ENCODE assay signal across 8 mouse cellular contexts in genomic region chr4:148742549-148743413, GRCm38 (mm10).
DNase-seq lines count a peak whose midpoint lies in the region; ATAC-seq lines count a peak whose summit lies in the region.

No protein-coding gene starts in this region.

- ATAC-seq in common myeloid progenitor, adult 5-6 weeks (replicated peaks; ENCODE audit: low read depth, poor library complexity, severe bottlenecking) = peak; percentile 80
- ATAC-seq in inflammation-experienced regulatory T-cells, adult 6 months = peak; percentile 32
- peak; percentile 91 for ATAC-seq in megakaryocyte, adult 5-6 weeks (ENCODE audit: poor library complexity, severe bottlenecking)

- peak; percentile 56 for DNase-seq in T-cell, adult 2 months (ENCODE audit: low spot score)
- peak; percentile 87 for DNase-seq in gastrocnemius, postnatal 10 days
- peak; percentile 45 to 71 for DNase-seq in left cerebral cortex, adult 8-10 months (ENCODE audit: low spot score in 2 of 2)
- peak; percentile 73 to 81 for DNase-seq in right cerebral cortex, adult 2 months (ENCODE audit: low spot score in 2 of 2)
- peak; percentile 70 for DNase-seq in urinary bladder, postnatal 14 days (ENCODE audit: low spot score)

Comparison
In these comparisons a context has a peak if more than half of its experiments do, and no peak if none do; other contexts are left out.
1. Peak in every context shown above with its lines: DNase-seq and ATAC-seq.
2. ATAC-seq: peak in every context shown above with its lines; median percentile 91 in megakaryocyte, adult 5-6 weeks; 80 in common myeloid progenitor, adult 5-6 weeks; 32 in inflammation-experienced regulatory T-cells, adult 6 months.